Mouse (Mus musculus) C2C12 (cell line): ENCODE measurements around the gene Msantd1.

Experiments used
- CEBPB ChIP-seq: IDR thresholded peaks from one replicate; pipeline ENCODE4 v1.6.1; 2011; ENCODE audit warnings: low read depth, mild to moderate bottlenecking, control low read depth, moderate library complexity
- CTCF ChIP-seq: IDR thresholded peaks from one replicate; pipeline ENCODE4 v1.5.1; 2011; ENCODE audit not compliant: control insufficient read depth, insufficient read depth, insufficient read length
- FOSL1 ChIP-seq: IDR thresholded peaks from one replicate; pipeline ENCODE4 v1.8.0; 2011; ENCODE audit warnings: mild to moderate bottlenecking, low read length; ENCODE audit not compliant: poor library complexity, insufficient read depth, severe bottlenecking
- MAX ChIP-seq: IDR thresholded peaks from one replicate; pipeline ENCODE4 v1.6.1; 2011; ENCODE audit warnings: mild to moderate bottlenecking, control low read depth
- MYOD1 ChIP-seq: IDR thresholded peaks from one replicate; pipeline ENCODE4 v1.6.1; 2011; ENCODE audit warnings: low read depth; ENCODE audit not compliant: control insufficient read depth, insufficient read length
- MYOG ChIP-seq: IDR thresholded peaks from one replicate; pipeline ENCODE4 v1.6.1; 2011; ENCODE audit not compliant: control insufficient read depth, insufficient read length; ENCODE audit errors: extremely low read depth

- TF ChIP-seq MYOD1, result no peak
- no peak for TF ChIP-seq CTCF
- no peak for TF ChIP-seq FOSL1
- no peak for TF ChIP-seq MAX
- no peak for TF ChIP-seq CEBPB
- TF ChIP-seq MYOG, result no peak
Measured at GRCm38 (mm10) chr5:34910504-34910815, 2.6 kb downstream of the Msantd1 start.
